Mouse (Mus musculus): Measurements from ENCODE around the gene Gm10073.

GRCm38 (mm10) chr8:106586896-106587295, 13.6 kb upstream of the Gm10073 start:
- no peak for TF ChIP-seq CTCF (conservative IDR thresholded peaks at IDR 0.05; ENCODE audit: low read length)
- TF ChIP-seq POU5F1 (IDR thresholded peaks at IDR 0.05; ENCODE audit: borderline replicate concordance, low read length) = no peak
